Mouse (Mus musculus): ENCODE results near the gene Ahnak2. TPM values are rescaled to one million over a fixed set of nuclear protein-coding genes. Genes with fewer than 3 reads are reported as not detected.

Gene Ahnak2
- polyA plus RNA-seq (2015; fragmentation: Nextera tagmentation; extraction: Ambion mirVana), result 1.5 and 1.7 TPM in 2 replicates

DNA sequence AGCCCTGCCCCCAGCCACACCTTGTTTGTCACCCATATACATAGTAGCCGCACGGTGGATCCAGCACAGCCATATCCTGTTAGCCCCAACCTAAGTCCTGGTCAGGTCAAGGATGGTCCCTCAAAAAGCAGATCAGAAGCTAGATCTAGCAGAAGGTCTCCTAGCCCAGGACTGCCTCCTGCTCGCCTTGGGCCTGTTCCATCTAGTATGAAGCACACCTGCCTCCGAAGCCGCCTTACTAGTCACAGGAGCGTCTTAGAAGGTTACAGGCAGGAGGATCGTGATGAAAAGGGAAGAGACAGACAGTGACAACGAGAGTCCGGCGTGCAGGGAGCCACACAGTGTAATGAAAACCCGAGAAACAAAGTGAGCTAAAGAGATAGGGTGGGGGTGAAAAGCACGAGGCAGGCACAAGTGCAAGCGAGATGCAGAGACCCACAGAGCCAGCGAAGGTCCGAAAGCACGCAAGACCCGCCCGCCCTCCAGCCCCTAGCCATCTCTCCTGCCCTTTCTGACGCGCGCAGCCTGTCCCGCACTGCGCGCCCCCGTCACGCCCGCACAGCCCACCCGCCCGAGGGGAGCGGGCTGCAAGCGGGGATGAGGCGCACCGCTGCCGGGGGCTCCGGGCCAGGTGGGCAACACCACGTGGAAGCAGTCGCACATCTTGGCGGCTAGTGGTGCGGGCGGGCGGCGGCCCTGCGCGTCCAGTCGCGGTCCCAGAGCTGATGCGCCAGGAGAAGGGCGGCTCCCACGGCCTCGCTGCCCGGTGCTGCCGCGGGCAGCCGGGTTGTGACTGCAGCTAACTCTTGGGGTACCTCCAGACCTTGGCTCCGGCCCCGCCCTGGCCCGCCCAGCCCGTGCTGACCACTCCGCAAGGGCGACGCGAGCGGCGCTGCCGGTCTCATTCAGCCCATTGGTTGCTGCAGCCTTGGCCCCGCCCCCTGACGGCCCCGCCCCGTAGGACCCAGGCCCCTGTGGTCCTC is at the start of gene Ahnak2:
Ahnak2 (minus strand) TSS at position 794 of the 983 bp plus-strand sequence.

DNA sequence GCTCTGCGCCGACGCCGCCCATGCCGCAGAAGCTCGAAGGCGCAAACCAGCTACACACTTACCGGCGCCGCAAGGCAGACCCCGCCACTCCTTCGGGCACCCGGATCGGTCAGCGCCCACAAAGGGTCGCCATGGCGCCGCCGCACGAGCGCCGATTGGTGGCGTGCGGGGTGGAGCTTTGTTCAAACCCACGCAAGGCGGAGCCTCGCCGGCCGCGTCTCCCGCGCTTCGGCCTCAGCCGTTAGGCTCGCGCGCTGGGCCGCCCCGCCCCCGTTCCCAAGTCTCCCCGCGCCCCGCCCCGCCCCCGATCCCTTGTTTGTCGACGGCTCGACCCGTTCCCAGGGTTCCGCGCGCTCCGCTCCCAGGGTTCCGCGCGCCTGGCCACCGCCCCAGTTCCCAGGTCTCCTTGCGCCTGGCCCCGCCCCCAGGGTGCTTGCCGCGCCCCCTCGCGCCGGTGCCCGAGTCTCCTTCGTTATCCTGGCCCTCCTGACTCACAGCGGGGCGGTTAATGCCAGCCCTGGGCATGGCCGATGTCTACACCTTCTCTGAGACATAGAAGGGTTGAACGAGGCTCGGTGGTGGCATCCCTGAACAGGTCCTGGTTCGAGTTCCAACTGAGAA is 26.9 kb upstream of the Ahnak2 start, which contains the start of gene Cdca4:
Cdca4 (minus strand) TSS at position 180 of the 621 bp plus-strand sequence.

DNA sequence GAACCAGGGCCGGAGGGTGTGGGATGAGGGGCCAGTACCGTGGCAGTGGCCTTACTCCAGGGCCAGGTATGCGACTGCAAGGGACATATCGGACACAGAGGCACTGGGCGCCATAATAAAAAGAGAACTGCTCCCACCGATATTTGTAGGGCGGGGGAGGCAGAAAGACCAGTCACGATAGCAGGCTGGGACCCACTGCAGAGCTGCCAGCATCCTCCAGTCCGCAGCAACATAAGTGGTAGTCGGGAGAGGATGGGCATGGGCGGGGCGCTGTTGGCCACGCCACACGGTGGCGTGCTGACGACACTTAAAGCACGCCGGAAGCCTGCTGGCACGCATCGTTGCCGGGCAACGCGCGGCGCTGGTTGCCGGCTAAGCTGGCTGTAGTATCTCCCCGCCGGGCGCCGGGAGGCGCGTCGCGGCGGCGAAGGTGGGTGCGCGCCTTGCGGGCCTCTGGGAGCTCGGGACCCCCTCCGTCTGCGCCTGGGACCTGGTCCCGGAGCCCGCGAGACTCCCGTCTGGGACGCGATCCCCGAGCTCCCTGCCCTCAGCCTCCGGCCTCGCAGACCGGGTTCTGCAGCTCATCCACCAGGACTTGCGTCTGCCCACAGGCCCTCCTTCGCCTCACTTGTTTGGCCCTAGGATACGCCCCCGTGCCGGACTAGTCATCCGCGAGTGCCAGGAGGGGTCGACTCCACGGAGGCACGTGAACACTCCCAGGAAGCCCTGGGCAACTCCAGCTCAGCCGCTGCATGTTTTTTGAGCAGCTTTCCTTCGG is 6.3 kb upstream of the Ahnak2 start, which contains the start of gene Clba1:
Clba1 (plus strand) TSS at position 351 of the 778 bp plus-strand sequence.

DNA sequence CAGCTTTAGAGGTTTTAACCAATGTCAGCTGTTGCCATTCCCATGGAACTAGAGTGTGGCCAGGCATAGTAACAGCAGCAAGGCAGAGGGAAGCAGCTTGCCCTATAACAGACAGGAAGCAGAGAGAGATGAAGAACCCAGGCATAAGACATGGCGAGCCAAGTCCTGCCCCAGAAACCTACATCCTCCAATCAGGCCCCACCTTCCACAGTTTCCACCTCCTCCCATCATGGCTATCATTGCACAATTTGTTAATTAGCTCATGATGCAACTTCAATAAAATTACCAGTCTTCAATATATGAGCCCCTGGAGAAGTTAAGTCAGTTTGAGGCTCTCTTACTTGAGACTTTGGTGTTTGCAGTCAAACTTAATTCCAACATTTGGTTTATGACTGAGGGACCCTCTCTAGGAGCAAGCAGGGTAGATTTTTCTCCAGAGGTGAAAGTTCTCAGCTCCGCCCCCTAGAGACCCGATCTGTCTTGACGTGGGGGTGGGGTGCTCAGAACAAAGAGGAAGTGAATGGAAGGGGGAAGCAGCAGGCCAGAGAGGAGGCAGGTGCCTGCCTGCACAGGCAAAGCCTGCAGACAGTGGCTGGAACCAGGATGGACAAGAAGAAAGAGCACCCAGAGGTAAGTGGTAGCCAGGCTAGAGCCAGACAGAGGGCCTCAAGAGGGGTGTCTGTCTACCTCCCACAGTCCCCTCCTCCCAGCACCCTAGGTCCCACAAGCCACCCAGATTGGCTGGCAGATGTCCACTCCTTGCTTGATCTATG is 42.1 kb downstream of the Ahnak2 start, which contains the start of gene Pld4:
Pld4 (plus strand) TSS at position 502 of the 773 bp plus-strand sequence.

Other genes starting within 250 kb of the Ahnak2 start
- gene Inf2, start 213.9 kb downstream of the Ahnak2 start, polyA plus RNA-seq (2015; fragmentation: Nextera tagmentation; extraction: Ambion mirVana), result 4.6 and 5.2 TPM in 2 replicates
- 16.2 and 20.9 TPM in 2 replicates for gene Adssl1, start 182.6 kb downstream of the Ahnak2 start, polyA plus RNA-seq (2015; fragmentation: Nextera tagmentation; extraction: Ambion mirVana)
- gene Siva1, start 158.0 kb downstream of the Ahnak2 start, polyA plus RNA-seq (2015; fragmentation: Nextera tagmentation; extraction: Ambion mirVana), result 169 and 179 TPM in 2 replicates
- gene Akt1, start 127.8 kb downstream of the Ahnak2 start, polyA plus RNA-seq (2015; fragmentation: Nextera tagmentation; extraction: Ambion mirVana), result 38.2 and 46.3 TPM in 2 replicates
- 2.5 and 3.3 TPM in 2 replicates for gene Zbtb42, start 123.8 kb downstream of the Ahnak2 start, polyA plus RNA-seq (2015; fragmentation: Nextera tagmentation; extraction: Ambion mirVana)
- gene Cep170b, start 82.2 kb downstream of the Ahnak2 start, polyA plus RNA-seq (2015; fragmentation: Nextera tagmentation; extraction: Ambion mirVana), result 2.0 and 2.6 TPM in 2 replicates
- 26.8 and 42.1 TPM in 2 replicates for gene Pld4, start 42.0 kb downstream of the Ahnak2 start, polyA plus RNA-seq (2015; fragmentation: Nextera tagmentation; extraction: Ambion mirVana)
- gene Clba1, start 6.3 kb upstream of the Ahnak2 start, polyA plus RNA-seq (2015; fragmentation: Nextera tagmentation; extraction: Ambion mirVana), result 1.4 and 1.8 TPM in 2 replicates
- 77.8 and 82.7 TPM in 2 replicates for gene Cdca4, start 26.8 kb upstream of the Ahnak2 start, polyA plus RNA-seq (2015; fragmentation: Nextera tagmentation; extraction: Ambion mirVana)
- gene Gpr132, start 65.6 kb upstream of the Ahnak2 start, polyA plus RNA-seq (2015; fragmentation: Nextera tagmentation; extraction: Ambion mirVana), result 1.6 and 1.7 TPM in 2 replicates
- gene Jag2, start 127.1 kb upstream of the Ahnak2 start, polyA plus RNA-seq (2015; fragmentation: Nextera tagmentation; extraction: Ambion mirVana), result 0.90 and 1.3 TPM in 2 replicates
- 24.7 and 32.5 TPM in 2 replicates for gene Nudt14, start 139.5 kb upstream of the Ahnak2 start, polyA plus RNA-seq (2015; fragmentation: Nextera tagmentation; extraction: Ambion mirVana)
- 9.0 and 11.7 TPM in 2 replicates for gene Btbd6, start 173.8 kb upstream of the Ahnak2 start, polyA plus RNA-seq (2015; fragmentation: Nextera tagmentation; extraction: Ambion mirVana)
- gene Brf1, start 198.0 kb upstream of the Ahnak2 start, polyA plus RNA-seq (2015; fragmentation: Nextera tagmentation; extraction: Ambion mirVana), result 46.0 and 52.5 TPM in 2 replicates
- gene Pacs2, start 211.9 kb upstream of the Ahnak2 start, polyA plus RNA-seq (2015; fragmentation: Nextera tagmentation; extraction: Ambion mirVana), result 9.3 and 9.8 TPM in 2 replicates

Data from spleen, postnatal 0 days (tissue).